Mouse (Mus musculus) right cerebral cortex, postnatal 14 days (tissue): ENCODE data around the gene Birc5.
A peak's percentile ranks its signal among the peaks of the same experiment; 100 is the strongest.

Experiments used
- DNase-seq: peaks from one replicate; pipeline ENCODE4 v3.0.0; 2022

Gene Birc5

GRCm38 (mm10) chr11:117857462-117857861 lies 8.4 kb downstream of the Birc5 start:
- no peak for DNase-seq

GRCm38 (mm10) chr11:117858392-117858791 lies 9.3 kb downstream of the Birc5 start:
- no peak for DNase-seq

GRCm38 (mm10) chr11:117860601-117861000 lies 11.6 kb downstream of the Birc5 start, which contains the start of gene Tmem235:
Gene Tmem235 (plus strand): TSS chr11:117860752.
- DNase-seq: no peak

GRCm38 (mm10) chr11:117863174-117863856 lies 14.3 kb downstream of the Birc5 start:
- DNase-seq: no peak

GRCm38 (mm10) chr11:117864805-117865204 lies 15.8 kb downstream of the Birc5 start:
- DNase-seq: no peak

GRCm38 (mm10) chr11:117865988-117866387 lies 16.9 kb downstream of the Birc5 start:
- DNase-seq: no peak

GRCm38 (mm10) chr11:117870688-117871365 lies 21.8 kb downstream of the Birc5 start:
- peak; percentile 65 for DNase-seq

- DNase-seq: no peak
Observed at GRCm38 (mm10) chr11:117871376-117871775, 22.3 kb downstream of the Birc5 start.

- DNase-seq: no peak
Observed at GRCm38 (mm10) chr11:117871911-117872584, 23.0 kb downstream of the Birc5 start.

GRCm38 (mm10) chr11:117872861-117873608 lies 24.0 kb downstream of the Birc5 start, which contains the start of gene Tha1:
Gene Tha1 (minus strand): TSS chr11:117873481.
- peak; percentile 78 for DNase-seq

GRCm38 (mm10) chr11:117874419-117874818 lies 25.4 kb downstream of the Birc5 start:
- DNase-seq: no peak

GRCm38 (mm10) chr11:117875681-117876080 lies 26.6 kb downstream of the Birc5 start:
- no peak for DNase-seq

GRCm38 (mm10) chr11:117877917-117878745 lies 29.1 kb downstream of the Birc5 start:
- DNase-seq: peak; percentile 64

GRCm38 (mm10) chr11:117878892-117879291 lies 29.8 kb downstream of the Birc5 start:
- no peak for DNase-seq

- no peak for DNase-seq
Observed at GRCm38 (mm10) chr11:117879676-117880075, 30.6 kb downstream of the Birc5 start.

GRCm38 (mm10) chr11:117880336-117880976 lies 31.4 kb downstream of the Birc5 start:
- DNase-seq: no peak

- no peak for DNase-seq
Observed at GRCm38 (mm10) chr11:117880977-117881358, 31.9 kb downstream of the Birc5 start.

GRCm38 (mm10) chr11:117881787-117882186 lies 32.7 kb downstream of the Birc5 start:
- DNase-seq: no peak

GRCm38 (mm10) chr11:117882208-117882607 lies 33.2 kb downstream of the Birc5 start:
- no peak for DNase-seq

- DNase-seq: no peak
Observed at GRCm38 (mm10) chr11:117886000-117886399, 36.9 kb downstream of the Birc5 start.

- no peak for DNase-seq
Observed at GRCm38 (mm10) chr11:117888168-117888852, 39.3 kb downstream of the Birc5 start.
